Mouse (Mus musculus) midbrain, embryonic 13.5 days (tissue): ENCODE results near the gene Nemp1. TPM values are rescaled to one million over a fixed set of nuclear protein-coding genes. Genes with fewer than 3 reads are reported as not detected.

ENCODE experiments used
- ATAC-seq: fragments of 200-750 bp; cut with Nextera tagmentation; 2 replicates; pipeline ENCODE4 v1.8.0; 2017; ENCODE audit warnings: mild to moderate bottlenecking, moderate TSS enrichment, moderate library complexity
- H3K27ac ChIP-seq: fragments of 300-500 bp; sonication (generic); 2 replicates; pipeline ENCODE4 v1.5.1; 2015; ENCODE audit warnings: inconsistent platforms, mild to moderate bottlenecking, moderate library complexity
- H3K27me3 ChIP-seq: fragments of 300-500 bp; sonication (generic); 2 replicates; pipeline ENCODE4 v1.6.1; 2015; ENCODE audit warnings: mild to moderate bottlenecking, inconsistent platforms
- H3K36me3 ChIP-seq: fragments of 300-500 bp; sonication (generic); 2 replicates; pipeline ENCODE4 v1.6.1; 2015; ENCODE audit warnings: mild to moderate bottlenecking, inconsistent platforms
- H3K4me1 ChIP-seq: fragments of 300-500 bp; sonication (generic); replicated peaks from 2 replicates; pipeline ENCODE4 v1.6.1; 2015; ENCODE audit warnings: inconsistent platforms
- H3K4me2 ChIP-seq: fragments of 300-500 bp; sonication (generic); replicated peaks from 2 replicates; pipeline ENCODE4 v1.6.1; 2015; ENCODE audit warnings: moderate library complexity, mild to moderate bottlenecking, inconsistent platforms
- H3K4me3 ChIP-seq: fragments of 300-500 bp; sonication (generic); replicated peaks from 2 replicates; pipeline ENCODE4 v1.5.1; 2015; ENCODE audit warnings: mild to moderate bottlenecking, inconsistent platforms
- H3K9ac ChIP-seq: fragments of 300-500 bp; sonication (generic); replicated peaks from 2 replicates; pipeline ENCODE4 v1.6.1; 2015; ENCODE audit warnings: mild to moderate bottlenecking, inconsistent platforms
- H3K9me3 ChIP-seq: fragments of 300-500 bp; sonication (generic); 2 replicates; pipeline ENCODE4 v1.6.1; 2016; ENCODE audit warnings: mild to moderate bottlenecking, inconsistent platforms
- WGBS: fragments of 180-500 bp; shearing (Covaris S2); methylation state at CpG from one replicate; pipeline ENCODE4 v1.1.7; 2015; 5-methylcytosine and 5-hydroxymethylcytosine counted together
- polyA plus RNA-seq: library from polyadenylated mRNA; unstranded; fragments of >200 nt; fragmentation: Nextera tagmentation; extraction: Ambion mirVana; gene quantifications from 2 replicates; pipeline ENCODE4 v1.2.1, GENCODE M21; 2015

The Nemp1 gene
- polyA plus RNA-seq, 1 experiment from 2014 or later, result 4.6 TPM

DNA sequence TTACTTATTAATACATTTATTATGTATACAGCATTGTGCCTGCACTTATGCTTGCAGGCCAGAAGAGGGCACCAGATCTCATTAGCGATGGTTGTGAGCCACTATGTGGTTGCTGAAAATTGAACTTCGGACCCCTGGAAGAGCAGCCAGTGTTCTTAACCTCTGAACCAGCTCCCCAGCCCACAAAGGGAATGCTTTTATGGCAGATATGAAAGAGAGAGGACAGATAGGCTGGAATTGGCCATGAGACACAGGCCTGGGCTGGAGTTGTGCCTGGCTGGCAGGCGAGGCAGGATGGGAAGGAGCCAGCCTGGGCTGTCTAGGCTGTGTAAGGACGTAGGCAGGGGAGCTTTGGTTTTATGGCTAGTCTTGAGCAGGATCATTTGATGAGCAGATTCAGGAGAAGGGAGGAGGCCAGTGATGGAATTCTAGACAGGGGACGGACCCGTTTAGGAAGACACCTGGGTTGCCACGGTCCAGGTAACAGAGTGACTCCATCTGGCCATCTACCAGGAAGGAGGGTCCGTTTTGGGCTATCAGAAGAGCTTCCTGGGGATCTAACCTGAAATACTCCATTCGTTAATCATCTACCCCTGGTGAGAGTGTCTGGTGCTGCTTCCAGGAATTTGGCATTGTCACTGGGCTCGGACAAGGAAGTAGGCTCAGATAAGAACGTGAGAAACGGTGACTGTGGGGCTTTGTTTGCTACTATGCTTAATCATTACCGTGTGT is 71.6 kb downstream of the Nemp1 start:
- Histone ChIP-seq H3K4me2 (no peak overlapping the region), H3K9ac (no peak overlapping the region), H3K36me3 (peaks cover 21% of the 10 kb centered on the region), H3K27ac (no peak overlapping the region), H3K9me3 (no peaks in the 10 kb centered on the region), H3K4me3 (no peak overlapping the region), H3K27me3 (peaks cover 14% of the 10 kb centered on the region; the same call in 1 of the 2 replicates), H3K4me1 (peaks cover 12% of the 10 kb centered on the region)
- WGBS, result 57% methylated on average over 13 of the region's 13 CpGs
- no peak for ATAC-seq

DNA sequence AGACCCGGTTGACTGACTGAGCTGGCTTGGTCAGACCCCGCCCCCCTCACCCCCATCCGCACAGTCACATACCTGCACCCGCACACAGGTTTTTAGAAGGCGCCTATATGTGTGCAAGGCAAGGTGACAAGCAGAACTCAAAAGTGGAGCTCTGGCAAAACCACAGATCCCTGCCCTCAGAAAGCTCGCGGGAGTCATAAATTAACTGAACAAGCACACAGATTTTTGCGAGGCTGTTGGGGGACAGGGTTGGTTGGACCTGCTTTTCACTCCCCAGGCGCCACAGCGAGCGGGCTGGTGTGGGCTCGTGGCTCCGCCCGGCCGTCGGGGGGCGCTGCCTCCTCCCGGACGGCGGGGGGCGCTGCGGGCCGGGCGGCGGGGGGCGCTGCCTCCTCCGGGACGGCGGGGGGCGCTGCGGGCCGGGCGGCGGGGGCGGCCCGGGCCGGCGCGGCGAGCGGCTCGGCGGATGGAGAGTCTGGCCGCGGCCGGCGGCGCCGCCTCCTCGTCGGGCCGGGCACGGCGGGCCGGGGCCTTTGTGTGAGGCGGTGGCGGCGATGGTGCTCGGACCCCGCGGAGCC is 72.5 kb downstream of the Nemp1 start, which contains the start of gene Zbtb39:
Gene Zbtb39 (plus strand): TSS at position 456 of the 578 bp plus-strand sequence.
- Histone ChIP-seq H3K4me3 (peak within 1 kb of the TSS; percentile 96), H3K27me3 (peaks cover 9% of the 10 kb centered on the region; the same call in 1 of the 2 replicates), H3K9me3 (no peaks in the 10 kb centered on the region), H3K9ac (peak within 1 kb of the TSS; percentile 95), H3K27ac (peak within 1 kb of the TSS; percentile 82), H3K4me2 (peak within 1 kb of the TSS; percentile 77), H3K4me1 (peaks cover 12% of the 10 kb centered on the region), H3K36me3 (peaks cover 29% of the 10 kb centered on the region)
- WGBS, result 2% methylated on average over 26 of the region's 61 CpGs
- ATAC-seq, result peak; percentile 90

DNA sequence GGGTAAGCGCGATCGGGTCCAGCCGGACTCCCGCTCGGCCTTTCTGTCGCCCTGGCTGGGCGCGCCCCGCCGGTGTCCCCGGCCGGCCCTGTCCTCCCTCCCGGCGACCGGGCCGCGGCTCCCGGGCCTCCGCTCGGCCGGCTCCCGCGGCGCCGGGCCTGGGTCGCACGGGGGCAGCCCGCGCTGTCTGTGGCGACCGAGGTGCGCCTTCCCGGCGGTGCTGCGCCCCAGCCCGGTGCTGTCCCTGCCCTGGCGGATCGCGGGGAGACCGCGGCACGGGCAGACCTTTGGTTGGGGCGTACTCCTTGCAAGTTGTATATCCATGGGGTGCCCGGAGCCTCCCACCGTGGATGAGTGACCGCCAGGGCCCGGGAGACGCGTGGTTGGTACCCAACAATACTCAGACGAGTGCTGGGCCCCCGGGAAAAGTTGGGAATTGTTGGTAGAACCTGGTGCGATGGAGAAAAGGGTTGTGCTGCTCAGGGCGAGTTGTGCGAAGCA is 73.0 kb downstream of the Nemp1 start:
- peak overlapping the region; percentile 95 for H3K9ac ChIP-seq
- under 1% methylated on average over 55 of the region's 55 CpGs for WGBS
- H3K36me3 ChIP-seq, result peaks cover 35% of the 10 kb centered on the region
- peak overlapping the region; percentile 77 for H3K4me2 ChIP-seq
- H3K4me3 ChIP-seq, result peak overlapping the region; percentile 96
- peaks cover 12% of the 10 kb centered on the region for H3K4me1 ChIP-seq
- peak overlapping the region; percentile 82 for H3K27ac ChIP-seq
- no peaks in the 10 kb centered on the region for H3K9me3 ChIP-seq
- H3K27me3 ChIP-seq, result peaks cover 9% of the 10 kb centered on the region; the same call in 1 of the 2 replicates
- ATAC-seq, result peak; percentile 77

DNA sequence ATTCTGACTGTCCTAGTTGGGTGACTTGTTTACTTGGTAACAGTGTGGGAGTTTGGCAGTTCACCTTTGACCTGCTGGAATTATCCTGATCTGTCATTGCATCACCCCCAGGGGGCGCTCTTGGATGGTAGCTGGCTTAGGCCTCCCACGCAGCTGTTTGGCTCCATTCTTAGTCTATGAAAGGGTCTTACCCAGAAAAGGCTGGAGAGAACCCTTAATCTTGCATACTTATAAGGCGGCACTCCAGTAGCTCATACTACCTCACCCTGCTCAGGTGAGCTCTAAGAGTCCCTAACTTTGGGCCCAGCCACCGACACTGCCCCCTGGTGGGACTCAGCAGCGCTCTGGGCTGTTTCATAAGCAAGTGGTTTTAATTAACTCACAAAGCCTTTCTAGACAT is 78.0 kb downstream of the Nemp1 start:
- Histone ChIP-seq H3K9ac (no peak overlapping the region), H3K9me3 (no peaks in the 10 kb centered on the region), H3K27me3 (no peaks in the 10 kb centered on the region), H3K27ac (no peak overlapping the region), H3K4me2 (no peak overlapping the region), H3K4me3 (no peak overlapping the region), H3K36me3 (peaks cover 77% of the 10 kb centered on the region), H3K4me1 (peaks cover 20% of the 10 kb centered on the region)
- WGBS, result 67% methylated on average over 5 of the region's 5 CpGs
- no peak for ATAC-seq

DNA sequence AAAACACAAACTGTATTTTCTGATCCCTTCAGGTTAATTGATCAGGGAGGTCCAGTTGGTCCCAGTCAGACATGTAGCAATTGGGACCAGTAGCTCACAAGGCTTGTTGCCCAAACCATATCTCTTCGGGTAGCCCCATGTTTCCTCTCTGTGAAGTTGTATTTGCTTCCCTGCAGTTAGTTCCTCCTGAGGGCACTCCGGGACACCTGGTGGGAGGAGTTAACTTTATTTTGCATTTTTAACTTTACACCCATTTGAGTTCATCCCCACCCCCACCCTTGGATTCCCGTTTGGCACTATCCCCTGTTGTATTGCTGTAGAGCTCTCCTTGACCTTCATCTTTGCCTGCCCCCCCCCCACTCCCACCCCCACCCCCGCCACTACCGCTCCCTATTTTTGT is 79.2 kb downstream of the Nemp1 start:
- WGBS, result 80% methylated on average over 5 of the region's 5 CpGs
- H3K27ac ChIP-seq, result no peak overlapping the region

DNA sequence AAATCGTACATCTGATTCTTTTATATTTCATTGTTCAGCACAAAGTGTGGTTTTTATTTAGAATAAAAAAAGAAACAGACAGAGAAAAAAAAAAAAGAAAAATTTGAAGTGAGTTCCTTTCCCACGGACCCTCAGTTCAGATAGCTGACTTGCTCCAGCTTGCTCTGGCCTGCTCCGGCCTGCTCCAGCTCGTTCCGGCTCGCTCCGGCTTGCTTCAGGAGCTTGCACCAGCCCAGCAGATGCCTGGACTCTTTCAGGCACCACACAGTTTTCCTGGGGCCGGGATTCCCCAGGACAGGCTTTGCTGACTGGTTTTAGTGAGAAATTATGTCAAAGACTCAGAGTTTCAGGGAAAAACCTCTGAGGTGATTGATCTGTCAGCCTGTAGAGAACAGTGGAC is 80.6 kb downstream of the Nemp1 start:
- Histone ChIP-seq H3K4me3 (no peak overlapping the region), H3K9ac (no peak overlapping the region), H3K4me2 (no peak overlapping the region), H3K4me1 (peaks cover 12% of the 10 kb centered on the region), H3K9me3 (no peaks in the 10 kb centered on the region), H3K36me3 (peaks cover 67% of the 10 kb centered on the region), H3K27me3 (no peaks in the 10 kb centered on the region), H3K27ac (no peak overlapping the region)
- no peak for ATAC-seq
- 95% methylated on average over 8 of the region's 8 CpGs for WGBS

More for the DNA sequence above, 79.2 kb downstream of the Nemp1 start:
- ATAC-seq, result no peak
- H3K4me2 ChIP-seq, result no peak overlapping the region
- peaks cover 77% of the 10 kb centered on the region for H3K36me3 ChIP-seq
- H3K27me3 ChIP-seq, result no peaks in the 10 kb centered on the region
- H3K9ac ChIP-seq, result no peak overlapping the region
- no peak overlapping the region for H3K4me3 ChIP-seq
- peaks cover 15% of the 10 kb centered on the region for H3K4me1 ChIP-seq
- H3K9me3 ChIP-seq, result no peaks in the 10 kb centered on the region

DNA sequence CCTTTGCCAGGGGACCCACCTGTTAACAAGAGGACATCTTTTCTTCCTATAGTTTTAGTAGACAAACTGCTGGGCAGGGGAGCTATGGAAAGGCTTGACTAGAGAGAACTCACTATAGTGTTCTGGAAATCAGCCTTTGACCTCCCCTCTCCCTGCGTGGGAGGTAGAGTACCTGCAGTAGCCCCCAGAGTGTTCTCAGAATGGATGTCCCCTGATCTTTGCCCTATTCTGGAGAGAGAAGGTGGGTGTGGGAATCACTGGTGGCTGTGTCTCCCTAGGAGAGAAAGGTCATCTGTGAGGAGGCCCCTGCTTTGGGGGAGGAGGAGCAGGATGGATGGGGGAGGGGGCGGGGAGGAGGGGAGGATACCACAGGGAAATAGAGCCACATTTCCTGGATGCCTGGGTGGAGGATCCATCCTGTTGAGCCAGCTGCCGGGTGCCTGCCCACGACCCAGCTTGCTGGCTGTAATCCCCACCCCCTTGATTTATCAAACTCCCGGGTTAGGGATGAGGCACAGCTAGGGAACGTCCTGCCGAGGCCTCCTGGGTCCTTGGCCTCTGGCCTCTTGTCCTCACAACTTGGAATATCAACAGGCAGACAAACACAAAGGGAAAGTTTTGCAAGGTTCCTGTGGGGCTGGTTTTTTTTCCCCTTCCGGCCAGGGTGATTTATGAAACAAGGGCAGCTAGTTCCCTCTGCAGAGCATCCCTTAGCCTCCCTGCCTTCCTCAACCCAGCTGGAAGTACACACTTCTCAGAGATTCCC is 82.3 kb downstream of the Nemp1 start:
- H3K27ac ChIP-seq, result no peak overlapping the region
- no peak overlapping the region for H3K9ac ChIP-seq
- 19% methylated on average over 8 of the region's 8 CpGs for WGBS
- no peak overlapping the region for H3K4me2 ChIP-seq
- no peaks in the 10 kb centered on the region for H3K27me3 ChIP-seq
- ATAC-seq, result no peak
- H3K4me1 ChIP-seq, result peaks cover 12% of the 10 kb centered on the region
- no peaks in the 10 kb centered on the region for H3K9me3 ChIP-seq
- peaks cover 49% of the 10 kb centered on the region for H3K36me3 ChIP-seq
- no peak overlapping the region for H3K4me3 ChIP-seq

DNA sequence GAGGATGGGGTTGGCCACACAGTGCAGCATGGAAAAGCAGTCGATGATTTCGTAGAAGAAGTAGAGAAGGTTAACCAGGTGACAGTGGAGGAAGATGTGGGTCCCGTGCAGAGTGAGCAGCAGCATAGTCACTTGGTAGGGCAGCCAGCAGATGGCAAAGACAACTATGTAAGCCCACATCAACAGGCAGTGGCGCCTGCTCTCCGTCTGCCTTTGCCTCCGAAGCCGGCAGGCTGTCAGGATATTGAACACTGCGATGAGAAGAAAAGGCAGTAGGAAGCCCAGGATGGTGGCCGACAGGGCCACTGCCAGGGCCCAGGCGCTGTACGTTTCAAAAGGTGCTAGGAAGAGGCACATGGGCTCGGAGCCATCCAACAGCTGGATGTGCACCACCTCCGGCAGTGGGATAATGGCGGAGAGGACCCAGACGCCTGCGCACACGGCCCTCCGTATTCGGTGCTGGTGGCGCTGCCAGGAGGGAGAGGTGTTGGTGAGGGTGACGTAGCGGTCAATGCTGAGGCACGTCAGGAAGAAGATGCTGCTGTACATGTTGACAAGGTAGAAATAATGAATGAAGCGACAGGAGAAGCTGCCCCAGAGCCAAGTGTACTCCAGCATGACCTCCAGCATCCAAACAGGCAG is 83.6 kb downstream of the Nemp1 start:
- no peak for ATAC-seq
- Histone ChIP-seq H3K4me3 (peak overlapping the region; percentile 26), H3K9me3 (no peaks in the 10 kb centered on the region), H3K4me2 (peak overlapping the region; percentile 41), H3K4me1 (peaks cover 12% of the 10 kb centered on the region), H3K27me3 (no peaks in the 10 kb centered on the region), H3K27ac (no peak overlapping the region), H3K9ac (0 out of 2 replicates have a peak overlapping the region, but pooled peaks have one; percentile 41), H3K36me3 (peaks cover 37% of the 10 kb centered on the region)
- WGBS, result 50% methylated on average over 24 of the region's 24 CpGs

Other genes with a start within 250 kb of the Nemp1 start
- gene Stac3, start 165.2 kb upstream of the Nemp1 start, polyA plus RNA-seq, result 1.6 and 2.3 TPM in 2 replicates
- 11.5 and 13.8 TPM in 2 replicates for gene Ndufa4l2, start 151.9 kb upstream of the Nemp1 start, polyA plus RNA-seq
- 54.3 and 56.2 TPM in 2 replicates for gene Shmt2, start 144.5 kb upstream of the Nemp1 start, polyA plus RNA-seq
- gene Nxph4, start 132.3 kb upstream of the Nemp1 start, polyA plus RNA-seq, result 78.8 and 83.9 TPM in 2 replicates
- gene Lrp1, start 45.8 kb upstream of the Nemp1 start, polyA plus RNA-seq, result 98.2 and 99.4 TPM in 2 replicates
- gene Stat6, start 23.9 kb upstream of the Nemp1 start, polyA plus RNA-seq, result 3.8 and 4.3 TPM in 2 replicates
- gene Nab2, start 1.7 kb downstream of the Nemp1 start, polyA plus RNA-seq, result 1.2 and 1.8 TPM in 2 replicates
- gene Myo1a, start 38.3 kb downstream of the Nemp1 start, polyA plus RNA-seq, result 0.28 and 0.53 TPM in 2 replicates
- gene Tac2, start 57.6 kb downstream of the Nemp1 start, polyA plus RNA-seq, result not detected in 2 replicates
- gene Zbtb39, start 72.6 kb downstream of the Nemp1 start, polyA plus RNA-seq, result 5.1 and 5.3 TPM in 2 replicates
- 0.39 and 0.52 TPM in 2 replicates for gene Gpr182, start 84.8 kb downstream of the Nemp1 start, polyA plus RNA-seq
- gene Rdh1, start 92.8 kb downstream of the Nemp1 start, polyA plus RNA-seq, result 0.04 TPM in 1 of 2 replicates, not detected in the other
- not detected in 2 replicates for gene Rdh16f1, start 92.9 kb downstream of the Nemp1 start, polyA plus RNA-seq
- gene Rdh9, start 109.5 kb downstream of the Nemp1 start, polyA plus RNA-seq, result 0.09 TPM in 2 replicates
- not detected in 2 replicates for gene Rdh16, start 134.3 kb downstream of the Nemp1 start, polyA plus RNA-seq
- not detected in 2 replicates for gene Rdh19, start 183.0 kb downstream of the Nemp1 start, polyA plus RNA-seq
- not detected in 2 replicates for gene Rdh16f2, start 199.6 kb downstream of the Nemp1 start, polyA plus RNA-seq
- not detected in 2 replicates for gene Rdh7, start 221.9 kb downstream of the Nemp1 start, polyA plus RNA-seq
- not detected in 2 replicates for gene Sdr9c7, start 231.6 kb downstream of the Nemp1 start, polyA plus RNA-seq